Mouse (Mus musculus) megakaryocyte, adult 5-6 weeks (primary cell): Measurements from ENCODE around the gene Tomm70a. TPM values are rescaled to one million over a fixed set of nuclear protein-coding genes. Genes with fewer than 3 reads are reported as not detected.
"Not testable (repeated sequence)": the region's sequence is repeated elsewhere in the genome, so short reads cannot be mapped to it uniquely, and the experiment has no call there.

Experiments
- ATAC-seq: 2 replicates; pipeline ENCODE4 v1.8.0; 2016; ENCODE audit warnings: mild to moderate bottlenecking, inconsistent platforms; ENCODE audit not compliant: poor library complexity, severe bottlenecking
- total RNA-seq, 2 experiments: library from RNA; stranded (forward) in 1 of 2; stranded (reverse) in 1 of 2; fragments of 153-499, 151-499 nt in 1 of 2; fragments of 221-1000, 200-1000 nt in 1 of 2; gene quantifications; 2 replicates each; pipeline versions ENCODE4 v1.2.3 to v1.2.4; 2015 to 2017

The Tomm70a gene
- total RNA-seq, 2 experiments from 2014 or later: 32.0 to 32.9 TPM

GRCm38 (mm10) chr16:57133611-57134010 is 12.1 kb downstream of the Tomm70a start:
- no peak for ATAC-seq

DNA sequence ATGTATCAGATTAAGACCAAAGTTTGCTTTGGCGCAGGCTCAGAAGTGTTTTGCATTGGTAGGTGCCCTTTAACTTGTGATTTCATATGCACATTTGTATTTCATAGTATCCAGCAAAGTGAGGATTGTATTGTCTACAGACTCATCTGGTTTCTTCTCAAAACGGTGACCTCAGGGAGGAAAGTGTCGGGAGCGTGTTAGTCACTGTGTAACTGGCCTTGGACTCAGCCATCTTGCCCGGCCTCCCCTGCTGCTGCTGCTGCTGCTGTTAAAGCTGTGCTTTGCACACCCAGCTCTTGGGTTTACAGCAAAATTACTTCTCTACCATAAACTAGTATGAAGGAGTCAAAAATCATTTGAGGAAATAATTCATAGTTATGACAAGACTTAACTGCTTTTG is 23.2 kb downstream of the Tomm70a start:
- ATAC-seq: no peak

- ATAC-seq: no peak
These were observed 29.9 kb downstream of the Tomm70a start for GRCm38 (mm10) chr16:57151437-57151836.

- ATAC-seq: no peak
These were observed 34.4 kb downstream of the Tomm70a start for GRCm38 (mm10) chr16:57155899-57156298.

- no peak for ATAC-seq
These were observed 35.6 kb downstream of the Tomm70a start for GRCm38 (mm10) chr16:57157076-57157475.

- no peak for ATAC-seq
These were observed 36.2 kb downstream of the Tomm70a start for GRCm38 (mm10) chr16:57157728-57158127.

DNA sequence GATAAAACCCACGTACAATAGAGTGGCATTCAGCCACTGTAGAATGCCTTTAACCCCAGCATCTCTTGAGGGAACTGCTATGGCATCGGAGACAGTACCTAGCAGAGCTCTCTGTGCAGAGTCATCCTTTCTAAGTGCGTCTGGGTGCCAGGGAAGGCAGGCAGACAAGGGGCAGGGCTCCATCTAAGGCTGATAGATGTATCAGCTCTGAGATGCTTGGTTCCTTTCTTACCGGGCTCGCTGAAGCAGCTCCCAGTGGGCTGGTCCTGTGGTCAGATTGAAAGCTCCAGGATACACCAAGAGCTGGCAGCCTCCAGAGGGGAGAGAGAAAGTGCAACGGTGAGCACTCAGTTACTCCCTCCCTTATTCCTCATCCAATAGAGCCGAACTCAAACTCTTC is 38.3 kb downstream of the Tomm70a start:
- no peak for ATAC-seq

DNA sequence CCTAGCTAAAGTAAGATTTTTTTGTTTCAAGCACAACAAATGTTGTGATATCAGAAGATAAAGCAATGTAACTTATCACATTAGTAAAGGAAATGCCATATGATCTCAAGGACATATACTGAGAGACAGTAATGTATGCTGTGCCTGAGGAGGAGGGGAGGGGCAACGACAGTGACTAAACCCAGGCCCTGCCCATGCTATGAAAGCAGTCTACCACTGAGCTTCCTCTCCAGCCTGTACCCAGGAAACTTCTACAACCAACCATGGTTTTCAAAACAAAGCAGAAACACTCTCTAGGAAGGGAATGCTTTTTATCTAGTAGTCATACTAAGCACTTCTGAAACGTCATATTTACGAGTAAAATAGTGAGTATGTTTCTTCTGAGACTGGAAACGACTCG is 41.3 kb downstream of the Tomm70a start:
- no peak for ATAC-seq

- no peak for ATAC-seq
These were observed 42.2 kb downstream of the Tomm70a start for GRCm38 (mm10) chr16:57163694-57164093.

DNA sequence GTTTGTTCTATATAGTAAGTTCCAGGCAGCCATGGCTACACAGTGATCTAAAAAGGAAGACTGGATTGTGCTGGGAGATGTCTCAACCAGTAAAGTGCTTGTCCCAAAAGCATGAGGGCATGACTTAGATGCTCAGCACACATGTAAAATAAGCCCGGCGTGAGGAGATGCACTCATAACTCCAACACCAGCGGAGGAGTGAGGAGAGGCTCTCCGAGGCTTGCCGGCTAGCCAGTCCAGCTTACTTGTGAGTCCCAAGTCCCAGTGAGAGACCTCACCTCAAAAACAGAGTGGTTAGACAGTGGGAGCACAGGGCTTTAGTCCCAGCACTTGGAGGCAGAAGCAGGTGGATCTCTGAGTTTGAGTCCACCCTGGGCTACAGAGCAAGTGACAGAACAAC is 43.7 kb downstream of the Tomm70a start:
- ATAC-seq: no peak

DNA sequence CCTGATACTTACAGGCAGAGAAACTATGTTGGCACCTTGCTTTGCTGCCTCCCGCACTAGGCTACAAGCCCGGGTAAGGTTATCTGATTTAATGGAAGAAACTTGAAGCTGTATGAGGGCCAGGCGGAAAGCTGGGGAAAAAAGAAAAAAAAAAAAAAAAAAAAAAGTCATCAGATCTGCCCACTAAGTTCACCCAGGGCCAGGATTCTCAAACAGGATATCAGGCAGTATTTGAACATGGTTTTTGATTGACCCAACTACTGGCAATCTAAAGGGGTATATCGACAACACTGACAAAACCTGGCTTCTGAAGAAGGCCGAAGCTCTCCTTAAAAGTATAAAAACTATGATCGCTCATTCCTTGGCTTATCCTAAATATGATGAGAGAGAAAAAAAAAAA is 44.6 kb downstream of the Tomm70a start:
- no peak for ATAC-seq

DNA sequence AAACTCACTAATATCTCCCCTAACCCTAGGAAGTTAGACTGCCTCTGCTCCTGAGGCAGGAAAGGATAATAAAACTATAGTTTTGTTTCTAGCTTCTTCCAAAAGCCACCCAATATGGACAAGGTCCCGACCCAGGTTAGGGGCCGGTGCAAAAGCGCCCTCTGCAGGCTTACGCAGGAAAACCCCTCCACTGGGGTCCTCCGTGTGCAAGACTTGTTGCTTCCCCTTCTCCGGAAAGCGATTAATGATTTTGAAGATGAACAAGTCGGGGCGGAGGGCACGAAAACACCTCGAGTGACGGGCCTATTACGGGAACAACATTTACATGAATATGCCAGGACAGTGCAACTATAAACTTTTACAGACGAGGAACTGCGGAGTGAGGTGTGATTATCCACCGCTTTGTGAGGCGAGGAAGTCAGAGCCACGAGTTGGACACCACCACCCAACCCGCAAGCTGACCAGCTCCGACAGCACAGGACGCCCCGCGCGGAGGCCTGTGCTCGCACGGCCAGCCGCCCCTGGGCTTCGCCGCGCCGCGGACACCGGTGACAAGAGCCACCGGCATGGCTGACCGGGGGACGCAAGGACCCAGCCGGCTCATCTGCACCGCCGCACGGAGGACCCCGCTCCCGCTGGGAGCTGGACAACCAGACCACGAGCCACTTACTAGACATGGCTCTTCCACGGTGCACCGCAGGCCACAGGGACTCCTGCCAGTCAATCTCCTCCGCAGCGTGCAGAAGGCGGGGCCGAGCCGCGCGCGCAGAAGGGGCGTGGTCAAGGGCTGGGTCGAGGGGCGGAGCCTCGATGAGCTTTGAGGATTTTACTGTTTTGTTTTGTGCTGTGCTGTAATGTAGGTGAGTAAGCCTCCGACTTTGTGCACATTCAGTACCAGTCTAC is 45.4 kb downstream of the Tomm70a start, which contains the start of gene Nit2:
Gene Nit2 (minus strand): TSS at position 731 of the 903 bp plus-strand sequence.
- peak; percentile 96 for ATAC-seq

DNA sequence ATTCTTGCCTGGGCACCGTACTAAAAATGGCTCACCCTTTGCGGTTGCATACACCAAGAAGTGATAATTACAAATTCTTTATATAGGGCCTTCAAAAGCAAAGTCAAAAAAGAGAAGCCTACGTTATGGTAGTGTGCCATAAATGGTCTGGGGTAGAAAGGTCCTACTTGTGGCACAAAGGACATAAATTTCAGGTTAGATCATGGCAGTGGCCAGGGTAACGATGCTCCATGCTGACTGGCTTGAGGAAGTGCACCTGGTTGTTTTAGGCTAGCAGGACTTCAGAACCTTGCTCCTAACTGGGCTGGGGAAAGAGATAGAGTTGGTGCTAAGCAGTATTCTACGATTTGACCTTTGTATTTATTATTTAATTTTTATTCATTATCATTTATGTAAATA is 46.0 kb downstream of the Tomm70a start:
- peak; percentile 27 for ATAC-seq

DNA sequence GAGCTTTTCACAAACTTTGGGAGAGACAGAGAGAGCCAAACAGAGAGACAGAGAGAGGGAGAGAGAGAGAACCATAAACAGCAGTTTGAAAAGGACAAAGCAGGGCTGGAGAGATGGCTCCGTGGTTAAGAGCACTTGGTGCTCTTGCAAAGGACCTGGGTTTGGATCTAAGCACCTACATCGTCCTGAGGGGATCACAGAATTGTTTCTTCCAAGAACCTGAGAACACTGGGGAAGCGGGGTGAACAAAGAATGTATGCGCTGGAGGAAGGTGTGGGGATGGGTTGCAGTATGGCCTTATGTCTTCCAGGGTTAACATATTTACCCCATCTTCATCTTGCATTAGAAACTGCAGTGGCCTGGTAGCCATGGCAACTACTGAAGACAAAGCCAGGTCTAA is 46.7 kb downstream of the Tomm70a start:
- no peak for ATAC-seq

GRCm38 (mm10) chr16:57171161-57171560 is 49.7 kb downstream of the Tomm70a start:
- no peak for ATAC-seq

DNA sequence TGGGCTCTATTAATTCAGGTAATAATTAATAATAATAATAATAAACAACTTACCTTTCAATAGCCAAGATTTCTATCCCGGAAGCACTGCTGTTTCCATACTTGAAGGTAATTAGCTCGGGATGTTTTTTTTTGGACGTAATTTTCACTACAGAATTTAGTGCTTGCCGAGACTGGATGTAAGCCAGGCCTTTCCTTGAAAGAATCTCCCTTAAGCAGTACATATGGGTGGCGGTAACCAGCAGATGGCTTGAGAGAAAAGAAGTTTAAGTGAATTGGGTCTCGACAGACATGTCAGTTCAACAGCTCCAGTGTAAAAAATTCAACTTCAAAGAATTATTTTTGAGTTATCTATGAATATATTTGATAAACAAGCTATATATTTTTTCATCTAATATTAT is 50.1 kb downstream of the Tomm70a start:
- no peak for ATAC-seq

DNA sequence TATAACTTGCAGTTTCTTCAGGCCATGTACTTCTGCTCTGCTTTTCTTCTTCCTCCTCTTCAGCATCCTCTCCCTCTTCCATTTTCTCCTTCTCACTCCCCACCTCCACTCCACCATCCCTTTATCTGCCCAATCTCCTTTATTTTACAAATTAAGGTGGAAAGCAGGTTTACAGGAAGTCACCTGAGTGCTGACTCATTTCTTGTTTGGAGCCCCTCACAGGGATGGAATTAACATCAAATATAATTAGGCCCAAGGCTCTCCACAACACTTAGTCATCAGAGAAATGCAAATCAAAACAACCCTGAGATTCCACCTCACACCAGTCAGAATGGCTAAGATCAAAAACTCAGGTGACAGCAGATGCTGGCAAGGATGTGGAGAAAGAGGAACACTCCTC is 53.0 kb downstream of the Tomm70a start:
- ATAC-seq: not testable (repeated sequence)

DNA sequence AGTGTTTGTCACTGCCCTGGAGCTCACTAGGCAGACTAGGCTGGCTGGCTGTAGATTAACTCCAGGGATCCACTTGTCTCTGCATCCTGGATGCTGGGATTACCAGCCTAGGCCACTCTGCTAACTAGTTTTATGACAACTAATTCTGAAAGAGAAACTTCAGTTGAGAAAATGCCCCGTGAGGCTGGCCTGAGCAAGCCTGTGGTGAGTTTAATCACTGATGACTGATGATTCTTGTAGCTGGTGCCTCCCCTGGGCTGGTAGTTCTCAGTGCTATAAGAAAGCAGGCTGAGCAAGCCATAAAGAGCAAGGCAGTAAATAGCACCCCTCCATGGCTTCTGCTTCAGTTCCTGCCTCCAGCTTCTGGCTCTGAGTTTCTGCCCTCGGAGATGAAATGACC is 54.2 kb downstream of the Tomm70a start:
- no peak for ATAC-seq

DNA sequence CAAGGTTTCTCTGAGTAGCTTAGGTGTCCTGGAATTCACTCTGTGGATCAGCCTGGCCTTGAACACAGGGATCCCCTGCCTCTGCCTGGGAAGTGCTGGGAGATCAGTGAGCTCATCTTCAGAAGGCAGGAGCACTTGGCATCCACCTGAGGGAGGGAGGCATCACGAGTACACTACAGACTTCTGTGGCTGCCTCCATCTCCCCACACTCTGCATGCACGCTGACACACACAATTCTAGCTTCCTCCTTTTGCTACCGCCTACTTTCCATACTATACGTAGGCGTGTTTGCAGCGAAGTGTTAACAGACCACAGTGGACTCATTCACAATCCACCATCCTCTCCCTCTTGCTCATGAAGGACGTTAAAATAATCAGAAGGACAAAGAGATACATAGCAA is 54.8 kb downstream of the Tomm70a start:
- ATAC-seq: no peak

DNA sequence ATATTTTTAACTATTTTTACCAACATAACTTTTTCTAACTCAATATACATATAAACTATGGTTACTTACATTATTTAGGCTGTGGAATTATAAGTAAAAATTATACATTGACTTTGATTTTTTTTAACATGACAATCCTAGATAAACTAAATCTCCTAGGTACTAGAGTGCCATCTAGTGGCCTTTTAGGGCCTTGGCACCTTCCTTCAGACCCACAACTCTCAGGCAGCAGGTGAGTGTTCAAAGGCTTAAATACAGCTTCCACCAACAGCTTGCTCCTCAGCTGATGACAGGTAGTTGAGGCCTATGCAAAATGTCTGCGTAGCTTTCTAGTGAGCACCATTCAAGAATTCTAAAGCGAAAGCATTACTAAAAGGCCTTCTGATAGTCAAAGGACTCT is 55.8 kb downstream of the Tomm70a start:
- ATAC-seq: peak; percentile 85

GRCm38 (mm10) chr16:57177664-57178063 is 56.2 kb downstream of the Tomm70a start:
- no peak for ATAC-seq

GRCm38 (mm10) chr16:57181180-57181579 is 59.7 kb downstream of the Tomm70a start:
- peak; percentile 51; the same call in 1 of the 2 replicates for ATAC-seq

DNA sequence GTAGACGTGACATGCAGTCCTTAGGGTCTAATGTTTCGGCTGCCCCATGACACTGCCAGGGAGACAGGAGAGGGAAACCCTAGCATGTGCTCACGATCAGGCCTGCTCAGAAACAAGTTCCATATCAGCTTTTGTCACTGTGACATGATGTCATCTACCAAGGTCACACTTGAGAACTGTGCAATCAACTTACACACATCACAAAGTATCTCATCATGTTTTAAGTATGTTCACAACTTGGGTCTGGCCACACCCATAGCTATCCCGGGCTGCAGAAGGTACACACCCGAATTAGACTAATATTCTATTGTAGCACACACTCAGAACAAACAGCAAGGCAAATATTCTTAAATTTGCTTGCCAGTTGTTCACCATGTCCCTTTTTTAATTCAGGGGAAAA is 60.5 kb downstream of the Tomm70a start:
- ATAC-seq: no peak
